Mouse (Mus musculus) c-Kit-positive CD71-negative TER-119-negative erythroid progenitor cells, embryonic 14.5 days (primary cell): ENCODE measurements around the gene Adarb2.
"Not testable (repeated sequence)": the region's sequence is repeated elsewhere in the genome, so short reads cannot be mapped to it uniquely, and the experiment has no call there.

Source experiments
- DNase-seq: peaks from one replicate; pipeline ENCODE4 v3.0.0-alpha.2; 2013; ENCODE audit warnings: low read depth

The Adarb2 gene

GRCm38 (mm10) chr13:8587447-8587846 lies 384.8 kb downstream of the Adarb2 start:
- DNase-seq = no peak

GRCm38 (mm10) chr13:8590460-8590859 lies 387.8 kb downstream of the Adarb2 start:
- no peak for DNase-seq

DNA sequence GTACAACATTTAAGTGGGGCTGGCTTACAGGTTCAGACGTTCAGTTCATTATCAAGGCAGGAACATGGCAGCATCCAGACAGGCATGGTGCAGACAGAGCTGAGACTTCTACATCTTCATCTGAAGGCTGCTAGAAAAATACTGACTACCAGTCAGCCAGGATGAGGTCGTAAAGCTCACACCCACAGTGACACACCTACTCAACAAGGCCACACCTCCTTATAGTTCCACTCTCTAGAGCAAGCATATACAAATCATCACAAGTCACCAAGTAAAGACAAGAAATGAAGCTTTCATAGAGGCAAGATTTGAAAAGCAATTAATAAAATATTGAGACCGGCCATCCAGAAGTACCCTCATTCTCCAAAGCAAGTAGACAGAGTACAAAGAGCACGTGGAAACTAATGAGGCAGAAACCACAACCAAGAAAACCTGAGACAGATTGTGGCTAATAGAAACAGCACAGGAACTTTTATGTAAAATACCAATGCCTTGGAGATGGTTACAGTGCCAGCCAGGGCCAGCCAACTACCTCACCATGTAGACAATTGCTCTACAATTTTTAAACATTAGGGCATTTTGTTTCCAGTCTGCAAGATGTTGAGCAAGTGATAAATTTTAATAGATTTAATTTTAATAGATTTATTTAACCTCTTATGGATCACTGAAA lies 394.4 kb downstream of the Adarb2 start:
- DNase-seq = no peak

GRCm38 (mm10) chr13:8597647-8598017 lies 395.0 kb downstream of the Adarb2 start:
- no peak for DNase-seq

DNA sequence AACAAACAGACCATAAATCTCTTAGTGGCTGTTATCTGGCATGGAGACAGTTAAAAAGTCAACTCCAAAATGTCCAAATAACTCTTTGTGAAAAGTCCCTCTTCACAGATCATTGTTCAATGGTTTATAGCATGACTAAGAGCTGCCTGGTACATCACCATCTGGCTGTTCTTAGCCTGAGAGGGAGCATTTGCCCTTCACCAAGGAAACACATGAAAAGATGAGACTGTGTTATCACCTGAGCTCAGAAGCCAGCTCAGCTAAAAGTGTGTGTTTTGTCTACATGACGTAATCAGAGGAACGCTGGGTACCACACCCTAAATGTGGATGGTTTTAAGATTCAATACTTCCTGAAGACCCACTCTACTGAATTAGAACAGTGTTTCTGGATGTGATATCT lies 403.0 kb downstream of the Adarb2 start:
- DNase-seq = no peak

- no peak for DNase-seq
Measured at GRCm38 (mm10) chr13:8608040-8608439, 405.4 kb downstream of the Adarb2 start.

GRCm38 (mm10) chr13:8608918-8609317 lies 406.3 kb downstream of the Adarb2 start:
- DNase-seq = not testable (repeated sequence)

GRCm38 (mm10) chr13:8610956-8611355 lies 408.3 kb downstream of the Adarb2 start:
- DNase-seq = no peak

GRCm38 (mm10) chr13:8612618-8613391 lies 410.1 kb downstream of the Adarb2 start:
- no peak for DNase-seq

DNA sequence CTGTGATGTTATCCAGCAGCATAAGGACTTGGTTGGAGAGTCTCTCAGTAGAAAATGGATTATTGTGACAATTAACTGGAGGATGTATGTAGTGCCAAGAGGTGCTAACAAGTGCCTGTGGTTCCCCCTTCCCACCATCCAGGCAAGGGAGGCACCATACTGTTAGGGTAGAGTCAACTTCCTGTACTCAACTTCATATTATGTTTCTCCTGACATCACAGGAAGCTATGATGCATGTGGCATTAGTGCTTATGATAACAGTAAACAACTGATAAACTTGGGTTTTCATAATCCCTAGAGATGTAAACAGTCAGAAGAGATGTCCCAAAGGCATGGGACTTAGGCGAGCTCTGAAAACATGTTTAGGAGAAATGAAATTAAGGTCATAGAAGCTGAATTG lies 414.0 kb downstream of the Adarb2 start:
- DNase-seq = no peak

GRCm38 (mm10) chr13:8622263-8622662 lies 419.6 kb downstream of the Adarb2 start:
- DNase-seq = no peak

GRCm38 (mm10) chr13:8629565-8629964 lies 426.9 kb downstream of the Adarb2 start:
- DNase-seq = no peak

GRCm38 (mm10) chr13:8631618-8632017 lies 429.0 kb downstream of the Adarb2 start:
- DNase-seq = no peak

- no peak for DNase-seq
Measured at GRCm38 (mm10) chr13:8632072-8632471, 429.4 kb downstream of the Adarb2 start.

- DNase-seq = no peak
Measured at GRCm38 (mm10) chr13:8633385-8634337, 431.0 kb downstream of the Adarb2 start.

- no peak for DNase-seq
Measured at GRCm38 (mm10) chr13:8642084-8642483, 439.4 kb downstream of the Adarb2 start.

GRCm38 (mm10) chr13:8643920-8644319 lies 441.3 kb downstream of the Adarb2 start:
- no peak for DNase-seq

- no peak for DNase-seq
Measured at GRCm38 (mm10) chr13:8644805-8645679, 442.4 kb downstream of the Adarb2 start.

- no peak for DNase-seq
Measured at GRCm38 (mm10) chr13:8649261-8649660, 446.6 kb downstream of the Adarb2 start.

DNA sequence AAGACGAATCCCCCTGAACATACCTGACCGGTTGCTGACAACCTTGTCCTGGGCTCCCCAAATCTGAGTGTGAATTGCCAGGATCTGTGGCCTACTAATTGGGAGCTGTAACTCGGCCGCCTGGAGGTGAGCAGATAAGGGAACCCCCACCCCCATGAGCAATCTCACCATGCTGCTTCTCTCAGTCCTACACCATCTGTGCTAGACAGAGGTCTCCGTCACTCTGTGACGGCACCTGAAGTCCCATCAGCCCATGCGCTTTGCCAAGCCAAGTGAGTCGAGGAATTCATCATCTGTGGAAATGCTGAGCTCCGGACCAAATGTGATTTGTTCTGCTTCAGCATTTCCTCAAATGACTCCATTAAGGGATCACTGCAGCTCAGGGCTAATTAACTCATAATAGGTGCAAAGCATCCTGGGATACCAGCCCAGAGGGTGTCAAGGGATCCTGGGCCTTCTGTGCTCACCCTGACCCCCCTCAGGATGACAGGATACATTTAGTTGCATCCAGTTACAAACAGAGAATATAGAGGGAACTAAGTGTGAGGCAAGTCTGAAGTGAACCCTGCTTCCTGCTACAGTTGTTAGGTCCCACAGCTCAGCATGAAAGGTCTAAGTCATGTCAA lies 462.1 kb downstream of the Adarb2 start:
- no peak for DNase-seq

DNA sequence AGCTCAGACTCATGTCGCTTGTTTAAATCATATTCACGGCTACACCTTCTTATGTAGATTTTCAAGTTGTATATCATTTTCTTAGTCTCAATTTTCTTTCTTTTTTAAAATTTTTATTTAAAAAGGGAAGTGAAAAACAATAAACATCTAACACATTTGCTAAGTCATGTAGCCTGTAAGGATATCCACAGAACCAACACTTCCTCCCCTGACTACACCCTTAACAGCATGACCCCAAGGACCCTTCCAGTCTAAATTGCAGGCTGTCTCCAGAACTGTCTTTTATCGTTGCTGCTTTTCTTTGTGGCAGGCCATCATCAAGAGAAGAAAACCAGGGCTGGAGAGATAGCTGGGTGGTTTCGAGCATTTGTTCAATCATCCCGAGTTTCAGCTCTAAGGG lies 474.5 kb downstream of the Adarb2 start:
- no peak for DNase-seq
